Mouse (Mus musculus) intestine, postnatal 0 days (tissue): ENCODE data around the gene Sdc4. TPM values are rescaled to one million over a fixed set of nuclear protein-coding genes. Genes with fewer than 3 reads are reported as not detected.
A peak's percentile ranks its signal among the peaks of the same experiment; 100 is the strongest.

Source experiments
- ATAC-seq: fragments of 200-750 bp; cut with Nextera tagmentation; 2 replicates; pipeline ENCODE4 v1.8.0; 2017; ENCODE audit warnings: mild to moderate bottlenecking, moderate TSS enrichment, moderate library complexity
- H3K27ac ChIP-seq: fragments of 300-500 bp; sonication (generic); 2 replicates; pipeline ENCODE4 v1.5.1; 2014; ENCODE audit warnings: mild to moderate bottlenecking, low read depth, low read length, moderate library complexity
- H3K27me3 ChIP-seq: fragments of 300-500 bp; sonication (generic); replicated peaks from 2 replicates; pipeline ENCODE4 v1.6.1; 2014; ENCODE audit warnings: low read length, mixed read lengths; ENCODE audit not compliant: control insufficient read depth, insufficient read depth
- H3K36me3 ChIP-seq: fragments of 300-500 bp; sonication (generic); 2 replicates; pipeline ENCODE4 v1.6.1; 2014; ENCODE audit warnings: mild to moderate bottlenecking, moderate library complexity; ENCODE audit not compliant: control insufficient read depth, insufficient read depth
- H3K4me1 ChIP-seq: fragments of 300-500 bp; sonication (generic); replicated peaks from 2 replicates; pipeline ENCODE4 v1.6.1; 2014; ENCODE audit warnings: antibody characterized with exemption, low read length, mixed read lengths; ENCODE audit not compliant: control insufficient read depth, insufficient read depth
- H3K4me2 ChIP-seq: fragments of 300-500 bp; sonication (generic); replicated peaks from 2 replicates; pipeline ENCODE4 v1.6.1; 2014; ENCODE audit warnings: low read depth, mild to moderate bottlenecking, moderate library complexity
- H3K4me3 ChIP-seq: fragments of 300-500 bp; sonication (generic); 2 replicates; pipeline ENCODE4 v1.5.1; 2014; ENCODE audit warnings: low read depth, low read length
- H3K9ac ChIP-seq: fragments of 300-500 bp; sonication (generic); 2 replicates; pipeline ENCODE4 v1.6.1; 2014; ENCODE audit warnings: mild to moderate bottlenecking, low read depth, low read length
- H3K9me3 ChIP-seq: fragments of 300-500 bp; sonication (generic); 2 replicates; pipeline ENCODE4 v1.6.1; 2016; ENCODE audit warnings: mixed run types; ENCODE audit not compliant: control insufficient read depth
- CTCF ChIP-seq: sonication (generic); IDR thresholded peaks from 2 replicates; pipeline ENCODE4 v1.5.1; 2016; ENCODE audit warnings: low read depth, mild to moderate bottlenecking, control low read depth, antibody characterized with exemption, moderate library complexity
- WGBS: fragments of 180-500 bp; shearing (Covaris S2); extraction: QIAGEN DNeasy Blood & Tissue Kit; methylation state at CpG from one replicate; pipeline ENCODE4 v1.1.7; 2014; 5-methylcytosine and 5-hydroxymethylcytosine counted together
- polyA plus RNA-seq: library from polyadenylated mRNA; unstranded; fragments of >200 nt; fragmentation: Nextera tagmentation; extraction: Ambion mirVana; gene quantifications from 2 replicates; pipeline ENCODE4 v1.2.1, GENCODE M21; 2015

The Sdc4 gene
- polyA plus RNA-seq, 1 experiment from 2014 or later, result 92.0 TPM

- Histone ChIP-seq H3K27me3 (no peaks in the 10 kb centered on the region), H3K9ac (no peak overlapping the region), H3K4me1 (peaks cover 16% of the 10 kb centered on the region), H3K4me3 (no peak overlapping the region), H3K4me2 (no peak overlapping the region), H3K27ac (no peak overlapping the region), H3K9me3 (no peaks in the 10 kb centered on the region), H3K36me3 (no peaks in the 10 kb centered on the region)
- 0 out of 2 replicates have a peak, but pooled peaks have one; percentile 20 for TF ChIP-seq CTCF
- WGBS, result 55% methylated on average over 12 of the region's 13 CpGs
- ATAC-seq, result no peak
These were observed 8.5 kb upstream of the Sdc4 start for GRCm38 (mm10) chr2:164452000-164452676.

- Histone ChIP-seq H3K4me1 (peaks cover 4% of the 10 kb centered on the region), H3K36me3 (no peaks in the 10 kb centered on the region), H3K27ac (no peak overlapping the region), H3K9me3 (no peaks in the 10 kb centered on the region), H3K9ac (no peak overlapping the region), H3K4me2 (no peak overlapping the region), H3K4me3 (no peak overlapping the region), H3K27me3 (no peaks in the 10 kb centered on the region)
- 60% methylated on average over 14 of the region's 14 CpGs for WGBS
- no peak for ATAC-seq
- no peak for TF ChIP-seq CTCF
These were observed 5.8 kb upstream of the Sdc4 start for GRCm38 (mm10) chr2:164449341-164450042.

GRCm38 (mm10) chr2:164448921-164449320 lies 5.2 kb upstream of the Sdc4 start:
- Histone ChIP-seq H3K27ac (no peak overlapping the region), H3K27me3 (no peaks in the 10 kb centered on the region), H3K36me3 (no peaks in the 10 kb centered on the region), H3K9me3 (no peaks in the 10 kb centered on the region), H3K4me2 (no peak overlapping the region), H3K4me1 (peaks cover 4% of the 10 kb centered on the region; the same call in 1 of the 2 replicates), H3K4me3 (no peak overlapping the region), H3K9ac (no peak overlapping the region)
- TF ChIP-seq CTCF, result no peak
- no peak for ATAC-seq
- WGBS, result 46% methylated on average over 5 of the region's 5 CpGs

GRCm38 (mm10) chr2:164448140-164448539 lies 4.5 kb upstream of the Sdc4 start:
- no peak overlapping the region for H3K9ac ChIP-seq
- no peak overlapping the region for H3K27ac ChIP-seq
- H3K9me3 ChIP-seq, result no peaks in the 10 kb centered on the region
- no peak overlapping the region for H3K4me2 ChIP-seq
- H3K36me3 ChIP-seq, result no peaks in the 10 kb centered on the region
- H3K27me3 ChIP-seq, result no peaks in the 10 kb centered on the region
- no peak for TF ChIP-seq CTCF
- ATAC-seq, result no peak
- WGBS, result 92% methylated on average over 1 of the region's 1 CpGs
- peaks cover 3% of the 10 kb centered on the region; the same call in 1 of the 2 replicates for H3K4me1 ChIP-seq
- no peak overlapping the region for H3K4me3 ChIP-seq

GRCm38 (mm10) chr2:164446086-164446469 lies 2.4 kb upstream of the Sdc4 start:
- 75% methylated on average over 3 of the region's 3 CpGs for WGBS

GRCm38 (mm10) chr2:164445399-164446085 lies 1.9 kb upstream of the Sdc4 start:
- no peak for TF ChIP-seq CTCF
- WGBS, result 73% methylated on average over 3 of the region's 3 CpGs
- Histone ChIP-seq H3K9ac (no peak overlapping the region), H3K36me3 (no peaks in the 10 kb centered on the region), H3K27ac (no peak overlapping the region), H3K4me3 (no peak overlapping the region), H3K9me3 (no peaks in the 10 kb centered on the region), H3K4me2 (no peak overlapping the region), H3K4me1 (peaks cover 3% of the 10 kb centered on the region; the same call in 1 of the 2 replicates), H3K27me3 (no peaks in the 10 kb centered on the region)
- no peak for ATAC-seq

More at GRCm38 (mm10) chr2:164446086-164446469, 2.4 kb upstream of the Sdc4 start:
- Histone ChIP-seq H3K9me3 (no peaks in the 10 kb centered on the region), H3K4me1 (peaks cover 3% of the 10 kb centered on the region; the same call in 1 of the 2 replicates), H3K27me3 (no peaks in the 10 kb centered on the region), H3K4me2 (no peak overlapping the region), H3K27ac (no peak overlapping the region), H3K36me3 (no peaks in the 10 kb centered on the region), H3K9ac (no peak overlapping the region), H3K4me3 (no peak overlapping the region)
- TF ChIP-seq CTCF, result no peak
- no peak for ATAC-seq
